Mouse (Mus musculus) liver, embryonic 14.5 days (tissue): ENCODE measurements around the gene Micu1.

Experiments used
- CTCF ChIP-seq: IDR thresholded peaks from 2 replicates; pipeline ENCODE4 v1.5.1; 2016; ENCODE audit warnings: antibody characterized with exemption, low read depth, control low read depth
- EP300 ChIP-seq: IDR thresholded peaks from 2 replicates; pipeline ENCODE4 v1.6.1; 2016; ENCODE audit warnings: antibody characterized with exemption, low read depth

DNA sequence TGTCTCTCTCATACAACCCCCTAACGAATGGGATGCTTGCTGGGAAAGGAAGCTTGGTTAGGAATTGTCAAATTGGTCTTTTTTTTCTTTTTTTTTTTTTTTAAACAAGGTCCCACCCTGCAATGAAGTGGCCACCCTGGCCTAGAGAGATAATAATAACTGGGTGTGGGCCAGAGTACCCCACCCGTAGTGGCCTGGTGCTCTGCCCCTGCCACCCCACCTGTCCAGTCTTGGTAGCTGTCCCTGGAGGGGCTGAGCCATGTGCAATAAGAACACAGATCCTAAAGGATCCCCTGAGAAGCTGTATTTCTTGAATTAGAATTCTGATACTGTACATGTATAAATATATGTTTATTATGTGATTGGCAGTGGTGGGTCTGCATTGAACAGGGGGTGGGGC is 196.7 kb downstream of the Micu1 start:
- TF ChIP-seq CTCF (no peak), EP300 (0 out of 2 replicates have a peak, but pooled peaks have one; percentile 12)
